In genomic region chr17:45548541-45549512, GRCm38 (mm10) we compare ENCODE assay signal across 8 mouse cellular contexts. TPM values are rescaled to one million over a fixed set of nuclear protein-coding genes. Genes with fewer than 3 reads are reported as not detected.
DNase-seq lines count a peak whose midpoint lies in the region; ATAC-seq and TF ChIP-seq lines count a peak whose summit lies in the region.

No protein-coding gene starts in this region.

- 4% methylated on average over 40 of the region's 68 CpGs for WGBS in kidney, embryonic 14.5 days
- 3% methylated on average over 44 of the region's 68 CpGs for WGBS in embryonic facial prominence, embryonic 11.5 days
- 5% methylated on average over 34 of the region's 68 CpGs for WGBS in intestine, postnatal 0 days

- TF ChIP-seq CTCF in intestine, postnatal 0 days (IDR thresholded peaks at IDR 0.05; ENCODE audit: low read depth), result peak; percentile 48

- peak overlapping the region; percentile 80 for H3K4me3 ChIP-seq in kidney, embryonic 14.5 days (ENCODE audit: low read length)
- H3K4me3 ChIP-seq in embryonic facial prominence, embryonic 11.5 days (ENCODE audit: low read depth, low read length), result peak overlapping the region; percentile 93
- H3K4me3 ChIP-seq in intestine, postnatal 0 days (ENCODE audit: low read depth, low read length), result peak overlapping the region; percentile 59

- no peak overlapping the region for H3K27ac ChIP-seq in kidney, embryonic 14.5 days (ENCODE audit: low read depth, low read length)
- H3K27ac ChIP-seq in embryonic facial prominence, embryonic 11.5 days (replicated peaks; ENCODE audit: low read depth, low read length), result peak overlapping the region; percentile 86
- H3K27ac ChIP-seq in intestine, postnatal 0 days (ENCODE audit: low read depth, low read length), result no peak overlapping the region

- DNase-seq in kidney, postnatal 25 days, result no peak
- DNase-seq in R1 (ENCODE audit: low read depth, low spot score), result peak; percentile 90
- DNase-seq in embryonic facial prominence, embryonic 11.5 days (ENCODE audit: low spot score), result peak; percentile 74
- peak; percentile 57 for DNase-seq in naive thymus-derived CD4-positive, alpha-beta T cell, adult 2 months (ENCODE audit: low read depth)
- DNase-seq in Muller cell, postnatal 12 days (ENCODE audit: inconsistent ontology term), result no peak
- DNase-seq in spleen, postnatal 10 days (ENCODE audit: low spot score in 2 of 2), result no peak

- ATAC-seq in kidney, embryonic 14.5 days (ENCODE audit: low FRiP score, low TSS enrichment), result peak; percentile 47
- ATAC-seq in embryonic facial prominence, embryonic 11.5 days (replicated peaks; ENCODE audit: insufficient number of reproducible peaks, low FRiP score, low TSS enrichment, low read depth), result peak; percentile 37
- ATAC-seq in intestine, postnatal 0 days, result 0 out of 2 replicates have a peak, but pooled peaks have one; percentile 5

- no peaks in the 10 kb centered on the region for H3K36me3 ChIP-seq in kidney, embryonic 14.5 days (ENCODE audit: control insufficient read depth, insufficient read depth, low read length)
- H3K36me3 ChIP-seq in embryonic facial prominence, embryonic 11.5 days (replicated peaks; ENCODE audit: control insufficient read depth, insufficient read depth, low read depth, low read length), result no peaks in the 10 kb centered on the region; the same call in none of the 2 replicates
- peaks cover 3% of the 10 kb centered on the region; the same call in 1 of the 2 replicates for H3K36me3 ChIP-seq in intestine, postnatal 0 days (ENCODE audit: control insufficient read depth, insufficient read depth)

- peaks cover 24% of the 10 kb centered on the region for H3K4me1 ChIP-seq in kidney, embryonic 14.5 days (ENCODE audit: control insufficient read depth, insufficient read depth, low read length)
- H3K4me1 ChIP-seq in embryonic facial prominence, embryonic 11.5 days (ENCODE audit: control insufficient read depth, insufficient read depth, low read length), result peaks cover 8% of the 10 kb centered on the region
- no peaks in the 10 kb centered on the region for H3K4me1 ChIP-seq in intestine, postnatal 0 days (replicated peaks; ENCODE audit: control insufficient read depth, insufficient read depth, low read length)

- peak overlapping the region; percentile 99 for H3K4me2 ChIP-seq in kidney, embryonic 14.5 days (replicated peaks; ENCODE audit: low read depth, low read length)
- H3K4me2 ChIP-seq in embryonic facial prominence, embryonic 11.5 days (ENCODE audit: low read depth, low read length), result peak overlapping the region; percentile 88
- H3K4me2 ChIP-seq in intestine, postnatal 0 days (replicated peaks; ENCODE audit: low read depth), result peak overlapping the region; percentile 93

- H3K27me3 ChIP-seq in kidney, embryonic 14.5 days (ENCODE audit: control insufficient read depth, insufficient read depth, low read length), result peaks cover 50% of the 10 kb centered on the region
- peaks cover 40% of the 10 kb centered on the region for H3K27me3 ChIP-seq in embryonic facial prominence, embryonic 11.5 days (ENCODE audit: control insufficient read depth, insufficient read depth, low read length)
- H3K27me3 ChIP-seq in intestine, postnatal 0 days (replicated peaks; ENCODE audit: control insufficient read depth, insufficient read depth, low read length), result peaks cover 79% of the 10 kb centered on the region

- peak overlapping the region; percentile 84 for H3K9ac ChIP-seq in kidney, embryonic 14.5 days (ENCODE audit: low read depth, low read length)
- peak overlapping the region; percentile 93 for H3K9ac ChIP-seq in embryonic facial prominence, embryonic 11.5 days (replicated peaks; ENCODE audit: low read length)
- peak overlapping the region; percentile 4; the same call in 1 of the 2 replicates for H3K9ac ChIP-seq in intestine, postnatal 0 days (ENCODE audit: low read depth, low read length)

- H3K9me3 ChIP-seq in kidney, embryonic 14.5 days (ENCODE audit: control insufficient read depth, low read length), result no peaks in the 10 kb centered on the region
- H3K9me3 ChIP-seq in embryonic facial prominence, embryonic 11.5 days (replicated peaks; ENCODE audit: control insufficient read depth, low read length), result no peaks in the 10 kb centered on the region
- no peaks in the 10 kb centered on the region for H3K9me3 ChIP-seq in intestine, postnatal 0 days (ENCODE audit: control insufficient read depth)

RNA-seq across cellular contexts. Expression of gene Tmem151b, which starts 0.7 kb away (rescaled TPM):
- 1.7 and 2.0 TPM in 2 replicates for polyA plus RNA-seq in kidney, embryonic 14.5 days (2014; fragmentation: Nextera tagmentation; extraction: Ambion mirVana)
- polyA plus RNA-seq in embryonic facial prominence, embryonic 11.5 days (2014; fragmentation: Nextera tagmentation; extraction: Ambion mirVana), result 5.4 and 6.3 TPM in 2 replicates
- 0.68 TPM in 2 replicates for polyA plus RNA-seq in intestine, postnatal 0 days (2015; fragmentation: Nextera tagmentation; extraction: Ambion mirVana)

RNA-seq across cellular contexts. Expression of gene Nfkbie, which starts 6.7 kb away (rescaled TPM):
- 3.5 and 4.8 TPM in 2 replicates for polyA plus RNA-seq in kidney, embryonic 14.5 days (2014; fragmentation: Nextera tagmentation; extraction: Ambion mirVana)
- polyA plus RNA-seq in embryonic facial prominence, embryonic 11.5 days (2014; fragmentation: Nextera tagmentation; extraction: Ambion mirVana), result 3.5 and 5.3 TPM in 2 replicates
- 3.8 and 4.0 TPM in 2 replicates for polyA plus RNA-seq in intestine, postnatal 0 days (2015; fragmentation: Nextera tagmentation; extraction: Ambion mirVana)

RNA-seq across cellular contexts. Expression of gene Slc35b2, which starts 14.8 kb away (rescaled TPM):
- 122 and 140 TPM in 2 replicates for polyA plus RNA-seq in kidney, embryonic 14.5 days (2014; fragmentation: Nextera tagmentation; extraction: Ambion mirVana)
- polyA plus RNA-seq in embryonic facial prominence, embryonic 11.5 days (2014; fragmentation: Nextera tagmentation; extraction: Ambion mirVana), result 85.6 and 92.2 TPM in 2 replicates
- 77.7 and 79.5 TPM in 2 replicates for polyA plus RNA-seq in intestine, postnatal 0 days (2015; fragmentation: Nextera tagmentation; extraction: Ambion mirVana)

RNA-seq across cellular contexts. Expression of gene Hsp90ab1, which starts 24.2 kb away (rescaled TPM):
- 1,653 and 1,961 TPM in 2 replicates for polyA plus RNA-seq in kidney, embryonic 14.5 days (2014; fragmentation: Nextera tagmentation; extraction: Ambion mirVana)
- polyA plus RNA-seq in embryonic facial prominence, embryonic 11.5 days (2014; fragmentation: Nextera tagmentation; extraction: Ambion mirVana), result 1,660 and 1,740 TPM in 2 replicates
- polyA plus RNA-seq in intestine, postnatal 0 days (2015; fragmentation: Nextera tagmentation; extraction: Ambion mirVana), result 483 and 505 TPM in 2 replicates

RNA-seq across cellular contexts. Expression of gene Tcte1, which starts 25.6 kb away (rescaled TPM):
- polyA plus RNA-seq in kidney, embryonic 14.5 days (2014; fragmentation: Nextera tagmentation; extraction: Ambion mirVana), result 0.61 and 0.70 TPM in 2 replicates
- polyA plus RNA-seq in embryonic facial prominence, embryonic 11.5 days (2014; fragmentation: Nextera tagmentation; extraction: Ambion mirVana), result 1.5 and 2.3 TPM in 2 replicates
- polyA plus RNA-seq in intestine, postnatal 0 days (2015; fragmentation: Nextera tagmentation; extraction: Ambion mirVana), result not detected in 2 replicates

Comparison
In these comparisons a context has a peak if more than half of its experiments do, and no peak if none do; other contexts are left out.
1. H3K9ac ChIP-seq: peak in every context shown above with its lines; median percentile 93 in embryonic facial prominence, embryonic 11.5 days; 84 in kidney, embryonic 14.5 days; 4 in intestine, postnatal 0 days.
2. DNase-seq: peak in R1 (single experiment), embryonic facial prominence, embryonic 11.5 days (single experiment) and naive thymus-derived CD4-positive, alpha-beta T cell, adult 2 months (single experiment); none in kidney, postnatal 25 days (0 of 2), Muller cell, postnatal 12 days (single experiment) and spleen, postnatal 10 days (0 of 2).
3. Peak in every context shown above with its lines, with median percentiles within 50 percentile points of each other: ATAC-seq, H3K4me2 ChIP-seq and H3K4me3 ChIP-seq.